Mouse (Mus musculus): ENCODE measurements around the gene Med9.

The Med9 gene

GRCm38 (mm10) chr11:59947752-59948400, at the start of gene Med9:
TSS of gene Med9 (plus strand) at chr11:59948206.
- peak; percentile 81 to 88 for DNase-seq (ENCODE audit: low spot score in 2 of 2)

DNA sequence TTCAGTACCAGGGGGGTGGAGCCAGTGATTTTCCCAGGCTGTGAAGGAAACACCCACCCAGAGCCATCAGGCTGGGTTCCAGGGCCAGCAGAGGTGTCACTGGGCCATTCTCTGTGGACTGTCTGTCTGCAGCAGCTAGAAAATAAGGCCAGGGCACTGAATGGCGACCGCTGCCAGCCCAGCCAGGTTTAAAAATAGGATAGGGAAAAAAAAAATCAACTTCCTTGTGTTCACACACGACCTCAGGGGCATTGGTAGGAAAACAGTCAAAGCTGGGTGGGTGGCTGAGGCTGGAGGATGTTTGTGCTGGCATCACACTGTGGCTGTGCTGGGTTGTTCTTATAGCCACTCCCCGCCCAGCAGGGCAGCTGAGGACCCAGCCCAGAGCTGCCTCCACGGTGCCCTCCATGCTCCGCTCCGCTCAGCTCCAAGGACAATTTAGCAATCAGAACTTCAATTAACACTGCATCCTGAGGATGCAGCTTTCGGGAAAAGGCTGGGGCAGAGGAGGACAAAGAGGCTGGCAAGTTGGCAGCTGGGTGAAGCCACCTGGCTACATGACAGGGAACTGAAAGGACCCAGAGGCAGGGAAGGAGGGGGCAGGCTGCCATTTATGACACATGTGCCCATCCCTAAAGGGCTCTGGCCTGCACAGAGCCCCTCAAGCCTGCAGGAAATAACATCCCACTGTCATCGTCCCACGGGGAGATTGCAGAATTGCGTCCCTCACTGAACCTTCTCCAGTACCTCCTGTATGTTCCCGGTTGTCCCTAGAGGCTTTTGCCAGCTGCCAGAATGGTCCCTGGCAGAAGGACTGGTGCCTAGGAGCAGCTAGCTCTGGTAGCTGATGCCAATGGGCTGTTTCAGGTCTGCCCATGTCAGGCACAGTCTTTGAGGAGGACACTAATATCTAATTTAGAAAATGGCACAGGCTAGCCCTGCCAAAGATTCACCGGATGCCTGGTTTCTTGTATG, 48.0 kb upstream of the Med9 start:
- DNase-seq (ENCODE audit: low spot score in 2 of 2), result no peak

DNA sequence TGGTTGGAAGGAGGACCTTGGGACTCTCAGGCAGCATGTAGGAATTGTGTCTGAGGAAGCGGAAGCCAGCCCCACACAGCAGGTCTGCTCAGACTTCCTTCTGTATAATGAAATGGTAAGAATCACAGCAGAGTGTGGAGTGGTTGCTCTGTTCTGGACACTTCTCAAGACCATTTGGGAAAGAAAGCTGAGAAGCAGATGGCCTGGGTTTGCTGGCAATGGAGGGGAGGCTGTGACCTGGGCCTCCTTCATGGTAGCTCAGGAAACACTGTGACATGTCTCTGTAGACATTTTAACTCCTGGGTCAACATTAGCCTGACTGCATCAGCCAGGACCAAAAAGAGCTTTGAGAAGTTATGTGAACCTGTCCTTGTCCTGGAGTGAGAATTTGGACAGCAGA, 47.0 kb upstream of the Med9 start:
- no peak for DNase-seq (ENCODE audit: low spot score in 2 of 2)

GRCm38 (mm10) chr11:59902045-59902726, 45.8 kb upstream of the Med9 start:
- DNase-seq (ENCODE audit: low spot score in 2 of 2), result no peak

DNA sequence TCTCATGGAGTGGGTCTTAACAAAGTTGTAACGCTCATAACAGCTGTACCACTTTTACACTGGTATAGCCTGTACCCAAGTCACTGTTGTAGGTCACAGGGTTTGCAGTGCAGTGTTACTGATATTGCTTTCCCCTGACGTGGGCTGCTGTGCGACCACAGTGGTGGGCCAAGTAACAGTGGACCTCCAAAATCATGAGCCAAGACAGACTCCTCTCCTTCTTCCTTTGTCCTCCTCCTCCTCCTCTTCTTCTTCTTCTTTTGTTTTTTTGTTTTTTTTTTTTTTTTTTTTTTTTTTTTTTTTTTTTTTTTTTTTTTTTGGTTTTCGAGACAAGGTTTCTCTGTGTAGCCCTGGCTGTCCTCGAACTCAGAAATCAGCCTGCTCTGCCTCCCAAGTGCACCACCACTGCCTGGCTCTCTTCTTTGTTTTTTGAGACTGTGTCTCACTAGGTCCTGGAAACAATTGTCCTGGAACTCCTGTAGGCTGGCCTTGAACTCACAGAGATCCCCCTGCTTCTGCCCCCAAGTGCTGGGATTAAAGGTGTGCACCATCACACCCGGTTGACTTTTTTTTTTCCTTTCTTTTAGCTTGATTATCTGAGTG, 41.4 kb upstream of the Med9 start:
- DNase-seq (ENCODE audit: low spot score in 2 of 2), result no peak

DNA sequence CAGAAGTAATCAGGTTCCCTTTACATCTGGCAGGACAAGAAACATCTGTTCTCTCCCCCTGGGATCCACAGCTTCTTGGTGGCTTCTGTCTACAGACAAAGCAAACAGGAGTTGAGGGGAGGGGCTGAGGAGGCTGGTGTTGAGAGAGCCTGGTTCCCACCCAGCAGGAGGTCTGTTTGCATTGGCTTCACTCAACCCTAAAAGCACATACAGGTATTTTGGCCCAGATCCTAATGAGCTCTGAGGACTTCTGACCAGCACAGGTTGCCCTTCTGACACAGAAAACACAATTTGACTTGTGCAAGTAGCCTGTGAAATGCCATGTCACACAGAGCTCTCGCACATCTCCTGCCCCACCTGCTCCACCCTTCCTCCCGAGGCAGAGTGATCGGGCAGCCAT, 39.6 kb upstream of the Med9 start:
- DNase-seq (ENCODE audit: low spot score in 2 of 2), result no peak

DNA sequence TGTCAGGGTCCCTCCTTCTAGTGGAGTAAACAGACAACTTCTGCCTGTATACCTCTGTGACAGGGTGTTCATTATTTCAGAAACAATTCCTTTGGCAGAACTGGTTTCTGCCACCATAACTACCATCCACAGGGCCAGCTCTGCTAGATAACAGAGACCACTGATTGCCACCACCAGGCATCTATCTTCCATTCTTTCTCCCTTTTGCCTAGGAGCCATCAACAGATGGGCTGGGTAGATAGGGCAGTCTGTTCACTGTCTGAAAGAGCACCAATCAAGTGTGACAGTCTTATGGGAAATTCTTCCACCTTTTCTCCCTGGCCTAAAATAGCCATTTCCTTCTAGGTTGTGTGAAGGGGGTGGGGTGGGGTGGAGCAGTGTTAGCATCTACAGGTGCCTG, 37.4 kb upstream of the Med9 start:
- DNase-seq (ENCODE audit: low spot score in 2 of 2), result no peak

GRCm38 (mm10) chr11:59911523-59911922, 36.5 kb upstream of the Med9 start:
- no peak for DNase-seq (ENCODE audit: low spot score in 2 of 2)

- no peak for DNase-seq (ENCODE audit: low spot score in 2 of 2)
These were observed 34.3 kb upstream of the Med9 start for GRCm38 (mm10) chr11:59913702-59914101.

DNA sequence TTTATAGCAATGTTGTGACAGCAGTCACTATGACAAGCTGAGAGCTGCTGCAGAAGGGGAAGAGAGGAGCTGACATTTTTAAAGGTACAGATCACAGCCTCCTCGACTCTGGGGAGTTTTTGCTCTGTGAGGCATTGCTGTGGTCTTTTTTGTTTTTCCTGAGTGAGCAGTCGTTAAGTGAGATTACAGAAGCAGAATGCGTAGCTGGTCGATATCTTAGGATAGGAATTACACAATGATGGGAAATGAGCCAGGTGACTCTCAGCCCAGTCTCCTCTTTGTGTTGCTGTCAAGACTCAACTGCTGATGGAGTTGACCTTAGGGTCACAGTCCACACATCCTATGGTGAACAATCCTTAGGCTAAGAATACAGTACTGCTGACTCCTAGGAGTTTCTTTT, 30.0 kb upstream of the Med9 start:
- DNase-seq (ENCODE audit: low spot score in 2 of 2), result no peak

DNA sequence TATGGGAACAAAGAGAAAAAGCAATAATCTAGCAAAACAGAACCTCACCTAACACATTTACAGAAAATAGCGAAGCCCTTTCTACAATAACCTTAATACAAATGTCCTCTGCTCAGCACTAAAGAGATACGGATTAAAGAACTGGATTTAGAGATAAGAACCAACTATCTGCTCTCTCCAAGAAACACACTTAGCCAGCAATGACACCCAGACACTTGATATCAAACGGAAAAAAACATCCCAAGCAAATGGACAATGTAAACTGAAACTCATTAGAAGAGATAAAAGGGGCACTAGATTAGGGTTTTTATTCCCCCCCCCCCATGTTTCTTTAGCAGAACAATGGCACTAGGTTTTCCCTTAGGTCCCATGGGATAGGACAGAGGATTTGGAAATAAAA, 28.6 kb upstream of the Med9 start:
- DNase-seq (ENCODE audit: low spot score in 2 of 2), result no peak

GRCm38 (mm10) chr11:59920331-59920730, 27.7 kb upstream of the Med9 start:
- DNase-seq (ENCODE audit: low spot score in 2 of 2), result no peak

- no peak for DNase-seq (ENCODE audit: low spot score in 2 of 2)
These were observed 26.7 kb upstream of the Med9 start for GRCm38 (mm10) chr11:59921265-59921664.

- no peak for DNase-seq (ENCODE audit: low spot score in 2 of 2)
These were observed 18.0 kb upstream of the Med9 start for GRCm38 (mm10) chr11:59930031-59930430.

- DNase-seq (ENCODE audit: low spot score in 2 of 2), result no peak
These were observed 15.3 kb upstream of the Med9 start for GRCm38 (mm10) chr11:59932560-59933337.

GRCm38 (mm10) chr11:59933943-59934342, 14.1 kb upstream of the Med9 start:
- no peak for DNase-seq (ENCODE audit: low spot score in 2 of 2)

DNA sequence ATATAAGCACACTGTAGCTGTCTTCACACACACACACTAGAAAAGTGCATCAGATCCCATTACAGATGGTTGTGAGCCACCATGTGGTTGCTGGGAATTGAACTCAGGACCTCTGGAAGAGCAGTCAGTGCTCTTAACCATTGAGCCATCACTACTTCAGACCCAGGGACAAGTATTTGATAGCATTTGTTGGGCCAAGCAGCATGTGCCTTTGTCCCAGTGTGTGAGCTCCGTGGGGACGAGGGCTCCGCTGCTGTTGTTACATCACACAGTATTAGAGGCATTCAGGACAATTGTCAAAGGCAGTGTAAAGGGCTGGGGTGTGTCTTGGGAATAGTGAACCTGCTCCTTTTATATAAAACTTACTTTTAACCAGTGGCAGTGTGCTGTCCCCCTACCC, 11.0 kb upstream of the Med9 start:
- no peak for DNase-seq (ENCODE audit: low spot score in 2 of 2)

DNA sequence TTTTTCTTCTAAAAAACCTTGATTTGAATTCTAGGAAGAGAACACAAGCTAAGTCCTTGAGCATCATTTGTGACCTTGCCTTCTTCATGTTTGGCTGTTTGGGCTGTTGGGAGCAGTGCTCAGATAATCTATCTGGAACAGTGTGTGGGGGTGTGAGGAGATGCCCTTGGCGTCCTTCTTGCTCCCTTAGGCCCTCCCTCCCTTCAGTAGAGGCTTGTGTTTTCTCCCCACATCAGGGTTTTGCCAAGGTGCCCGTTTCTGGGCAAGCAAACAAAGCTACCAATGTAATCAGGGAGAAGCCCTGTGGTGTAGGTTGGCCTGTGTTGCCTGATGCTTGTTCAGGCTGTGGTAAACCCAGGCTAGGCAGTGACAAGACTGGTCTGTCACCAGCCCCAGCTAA, 10.4 kb upstream of the Med9 start:
- DNase-seq (ENCODE audit: low spot score in 2 of 2), result no peak

GRCm38 (mm10) chr11:59939821-59940220, 8.2 kb upstream of the Med9 start:
- no peak for DNase-seq (ENCODE audit: low spot score in 2 of 2)

DNA sequence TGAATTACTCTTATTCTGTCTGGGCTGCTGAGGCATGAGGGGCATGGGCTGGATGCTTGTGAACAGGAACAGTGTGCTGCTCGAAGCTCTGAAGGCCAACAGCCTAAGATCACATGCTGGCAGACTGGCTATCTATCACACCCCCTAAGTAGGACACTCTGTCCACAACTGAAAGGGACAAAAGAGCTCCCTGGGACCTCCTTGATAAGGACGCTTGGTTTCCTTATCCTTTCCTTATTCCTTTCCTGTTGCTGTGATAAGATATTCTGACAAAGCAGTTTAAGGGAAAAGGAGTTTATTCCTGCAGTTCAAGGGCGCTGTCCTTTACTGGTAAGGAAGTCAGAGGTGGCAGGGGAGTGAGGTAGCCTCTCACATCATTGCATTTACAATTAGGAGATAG, 7.4 kb upstream of the Med9 start:
- no peak for DNase-seq (ENCODE audit: low spot score in 2 of 2)

DNA sequence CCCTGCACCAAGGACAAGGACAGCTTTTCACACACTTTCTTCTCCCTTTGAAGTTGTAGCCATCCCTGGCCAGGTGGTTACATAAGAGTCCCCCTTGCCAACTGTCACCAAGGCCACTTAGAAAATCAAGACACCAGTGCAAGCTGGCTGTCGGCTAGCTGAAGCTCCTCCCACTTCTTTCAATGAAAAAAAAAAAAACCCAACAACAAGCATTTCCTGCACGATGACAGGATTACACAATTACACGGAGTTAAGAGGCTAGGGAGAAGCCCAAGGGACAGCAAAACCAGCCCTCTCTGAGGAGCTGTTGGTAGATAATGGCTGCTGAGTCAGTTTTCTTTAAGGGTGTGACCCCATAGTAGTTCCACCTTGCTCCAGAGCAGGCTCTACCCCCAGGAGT, 6.6 kb upstream of the Med9 start:
- DNase-seq (ENCODE audit: low spot score in 2 of 2), result no peak
